Mouse (Mus musculus) layer of hippocampus, postnatal 14 days (tissue): ENCODE data around the gene Kcnj16. TPM values are rescaled to one million over a fixed set of nuclear protein-coding genes. Genes with fewer than 3 reads are reported as not detected.

Experiments
- DNase-seq, 2 experiments: peaks; one replicate each; pipeline ENCODE4 v3.0.0; 2021 to 2022; ENCODE audit warnings: low spot score in 2 of 2, mixed read lengths in 1 of 2
- long read RNA-seq, 2 experiments: library from polyadenylated mRNA; stranded (forward); transcript quantifications; one replicate each; pipeline ENCODE4 v2.0.0; 2021
- total RNA-seq, 2 experiments: library from RNA; stranded (reverse); gene quantifications; 2 replicates each; pipeline ENCODE4 v1.2.3; 2021

Kcnj16 gene
- total RNA-seq = 10 to 100 TPM; 17.3 to 23.8 TPM
- long read RNA-seq, experiment 1, transcript Kcnj16-201 (2 exons, 3,671 nt) = major isoform, 19 of 23 reads
- long read RNA-seq, experiment 1, partial matches to known transcripts = 0 of 23 reads
- long read RNA-seq, experiment 1, other reads (novel, unspliced or antisense) = 4 of 23 reads
- long read RNA-seq, experiment 2, transcript Kcnj16-201 (2 exons, 3,671 nt) = major isoform, 10 of 12 reads
- long read RNA-seq, experiment 2, partial matches to known transcripts = 0 of 12 reads
- long read RNA-seq, experiment 2, other reads (novel, unspliced or antisense) = 2 of 12 reads

GRCm38 (mm10) chr11:110967762-110968135 lies at the start of gene Kcnj16:
Gene Kcnj16, plus strand, starts transcription at chr11:110968033.
- DNase-seq = no peak

- DNase-seq = no peak
Observed at GRCm38 (mm10) chr11:110918808-110919465, 48.9 kb upstream of the Kcnj16 start.

- no peak for DNase-seq
Observed at GRCm38 (mm10) chr11:110935699-110936098, 32.1 kb upstream of the Kcnj16 start.

GRCm38 (mm10) chr11:110942280-110942679 lies 25.6 kb upstream of the Kcnj16 start:
- no peak for DNase-seq

- DNase-seq = no peak
Observed at GRCm38 (mm10) chr11:110942695-110943135, 25.1 kb upstream of the Kcnj16 start.

- DNase-seq = no peak
Observed at GRCm38 (mm10) chr11:110956665-110957064, 11.2 kb upstream of the Kcnj16 start.

- no peak for DNase-seq
Observed at GRCm38 (mm10) chr11:110961592-110962021, 6.2 kb upstream of the Kcnj16 start.

GRCm38 (mm10) chr11:110967019-110967761 lies 643 bp upstream of the Kcnj16 start:
- DNase-seq = no peak

GRCm38 (mm10) chr11:110968901-110969300 lies 1.1 kb downstream of the Kcnj16 start:
- DNase-seq = no peak

GRCm38 (mm10) chr11:110985508-110985907 lies 17.7 kb downstream of the Kcnj16 start:
- DNase-seq = no peak

- no peak for DNase-seq
Observed at GRCm38 (mm10) chr11:110985949-110986348, 18.1 kb downstream of the Kcnj16 start.

GRCm38 (mm10) chr11:110993616-110994015 lies 25.8 kb downstream of the Kcnj16 start:
- DNase-seq = peak in 1 of 2 experiments; percentile 3

- peak; percentile 19 to 51 for DNase-seq
Observed at GRCm38 (mm10) chr11:110997211-110997610, 29.4 kb downstream of the Kcnj16 start.

GRCm38 (mm10) chr11:111005103-111005502 lies 37.3 kb downstream of the Kcnj16 start:
- DNase-seq = no peak

GRCm38 (mm10) chr11:111009471-111009870 lies 41.6 kb downstream of the Kcnj16 start:
- DNase-seq = no peak

- DNase-seq = no peak
Observed at GRCm38 (mm10) chr11:111016206-111016605, 48.4 kb downstream of the Kcnj16 start.

GRCm38 (mm10) chr11:111020211-111020610 lies 52.4 kb downstream of the Kcnj16 start:
- no peak for DNase-seq

- peak in 1 of 2 experiments; percentile 5 for DNase-seq
Observed at GRCm38 (mm10) chr11:111022681-111023281, 54.9 kb downstream of the Kcnj16 start.

GRCm38 (mm10) chr11:111042175-111042574 lies 74.3 kb downstream of the Kcnj16 start:
- DNase-seq = peak; percentile 23 to 63

- DNase-seq = no peak
Observed at GRCm38 (mm10) chr11:111043298-111043697, 75.5 kb downstream of the Kcnj16 start.

- DNase-seq = no peak
Observed at GRCm38 (mm10) chr11:111054252-111054651, 86.4 kb downstream of the Kcnj16 start.
